Mouse (Mus musculus) forebrain, postnatal 0 days (tissue): ENCODE results near the gene Tango6. TPM values are rescaled to one million over a fixed set of nuclear protein-coding genes. Genes with fewer than 3 reads are reported as not detected.
"Not testable (repeated sequence)": the region's sequence is repeated elsewhere in the genome, so short reads cannot be mapped to it uniquely, and the experiment has no call there.

Experiments
- ATAC-seq: fragments of 200-750 bp; cut with Nextera tagmentation; 2 replicates; pipeline ENCODE4 v1.8.0; 2017; ENCODE audit warnings: mild to moderate bottlenecking, moderate library complexity
- DNase-seq: peaks from one replicate; pipeline ENCODE4 v3.0.0-alpha.2; 2015
- H3K27ac ChIP-seq: fragments of 300-500 bp; sonication (generic); 2 replicates; pipeline ENCODE4 v1.5.1; 2014; ENCODE audit warnings: low read depth, mild to moderate bottlenecking, antibody characterized with exemption, low read length, moderate library complexity, mixed read lengths
- H3K27me3 ChIP-seq: fragments of 300-500 bp; sonication (generic); 2 replicates; pipeline ENCODE4 v1.6.1; 2014; ENCODE audit warnings: mild to moderate bottlenecking, low read length, mixed read lengths; ENCODE audit not compliant: insufficient read depth
- H3K36me3 ChIP-seq: fragments of 300-500 bp; sonication (generic); 2 replicates; pipeline ENCODE4 v1.6.1; 2014; ENCODE audit warnings: mild to moderate bottlenecking, moderate library complexity; ENCODE audit not compliant: insufficient read depth
- H3K4me1 ChIP-seq: fragments of 300-500 bp; sonication (generic); 2 replicates; pipeline ENCODE4 v1.6.1; 2014; ENCODE audit warnings: antibody characterized with exemption; ENCODE audit not compliant: insufficient read depth
- H3K4me2 ChIP-seq: fragments of 300-500 bp; sonication (generic); 2 replicates; pipeline ENCODE4 v1.6.1; 2014; ENCODE audit warnings: low read depth, mild to moderate bottlenecking, moderate library complexity
- H3K4me3 ChIP-seq: fragments of 300-500 bp; sonication (generic); 2 replicates; pipeline ENCODE4 v1.5.1; 2014; ENCODE audit warnings: low read depth, low read length, mixed read lengths
- H3K9ac ChIP-seq: fragments of 300-500 bp; sonication (generic); 2 replicates; pipeline ENCODE4 v1.6.1; 2014; ENCODE audit warnings: mild to moderate bottlenecking
- H3K9me3 ChIP-seq: fragments of 300-500 bp; sonication (generic); 2 replicates; pipeline ENCODE4 v1.6.1; 2016; ENCODE audit warnings: low read length
- CTCF ChIP-seq: sonication (generic); IDR thresholded peaks from 2 replicates; pipeline ENCODE4 v1.5.1; 2016; ENCODE audit warnings: antibody characterized with exemption, control low read depth, low read depth
- WGBS: fragments of 180-500 bp; shearing (Covaris S2); extraction: QIAGEN DNeasy Blood & Tissue Kit; methylation state at CpG from one replicate; pipeline ENCODE4 v1.1.7; 2014; 5-methylcytosine and 5-hydroxymethylcytosine counted together
- polyA plus RNA-seq: library from polyadenylated mRNA; unstranded; fragments of >200 nt; fragmentation: Nextera tagmentation; extraction: Ambion mirVana; gene quantifications from 2 replicates; pipeline ENCODE4 v1.2.1, GENCODE M21; 2015
- total RNA-seq: library from RNA; depleted of rRNA; stranded (reverse); fragments of >200 nt; gene quantifications from 2 replicates; pipeline ENCODE4 v1.2.3, GENCODE M21; 2014

Tango6 gene
- total and polyA plus RNA-seq, 2 experiments from 2014 or later, result 3.8 to 7.5 TPM

- H3K4me2 ChIP-seq, result no peak overlapping the region
- H3K27me3 ChIP-seq, result no peaks in the 10 kb centered on the region
- H3K36me3 ChIP-seq, result no peaks in the 10 kb centered on the region
- no peak overlapping the region for H3K4me3 ChIP-seq
- no peak overlapping the region for H3K27ac ChIP-seq
- no peak overlapping the region for H3K9ac ChIP-seq
- DNase-seq (no peak), ATAC-seq (no peak)
- TF ChIP-seq CTCF, result no peak
- 55% methylated on average over 1 of the region's 1 CpGs for WGBS
- H3K4me1 ChIP-seq, result no peaks in the 10 kb centered on the region
- H3K9me3 ChIP-seq, result no peaks in the 10 kb centered on the region
These were observed 117.0 kb downstream of the Tango6 start for GRCm38 (mm10) chr8:106799821-106800220.

DNA sequence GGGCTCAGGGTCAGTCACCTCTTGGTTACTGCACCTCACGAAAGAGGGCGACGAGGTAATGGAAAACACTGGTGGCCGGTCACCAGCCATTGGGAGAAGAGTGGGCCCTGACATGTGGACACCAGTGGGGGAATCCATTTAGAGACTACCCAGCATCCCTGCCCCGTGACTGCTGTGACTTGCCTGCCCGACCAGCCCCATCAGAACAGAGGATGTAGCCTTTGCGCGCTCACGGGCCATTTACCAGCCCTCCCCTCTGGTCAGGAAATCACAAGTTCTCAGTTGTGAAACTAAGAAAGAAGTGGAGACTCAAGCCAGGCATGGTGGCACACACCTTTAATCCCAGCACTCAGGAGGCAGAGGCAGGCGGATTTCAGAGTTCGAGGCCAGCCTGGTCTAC, 118.4 kb downstream of the Tango6 start:
- no peaks in the 10 kb centered on the region for H3K27me3 ChIP-seq
- H3K4me3 ChIP-seq, result no peak overlapping the region
- WGBS, result 97% methylated on average over 11 of the region's 11 CpGs
- ATAC-seq, result no peak
- no peak overlapping the region for H3K4me2 ChIP-seq
- no peak overlapping the region for H3K27ac ChIP-seq
- no peak for TF ChIP-seq CTCF
- no peaks in the 10 kb centered on the region for H3K9me3 ChIP-seq
- H3K9ac ChIP-seq, result no peak overlapping the region
- no peaks in the 10 kb centered on the region for H3K36me3 ChIP-seq
- DNase-seq, result no peak
- no peaks in the 10 kb centered on the region for H3K4me1 ChIP-seq

- H3K4me3 ChIP-seq, H3K27me3 ChIP-seq, H3K4me2 ChIP-seq, DNase-seq, ATAC-seq, H3K27ac ChIP-seq, H3K36me3 ChIP-seq, H3K9ac ChIP-seq, H3K4me1 ChIP-seq, H3K9me3 ChIP-seq: not testable (repeated sequence)
- 85% methylated on average over 12 of the region's 12 CpGs for WGBS
These were observed 119.7 kb downstream of the Tango6 start for GRCm38 (mm10) chr8:106802384-106803137.

GRCm38 (mm10) chr8:106805859-106806258, 123.0 kb downstream of the Tango6 start:
- WGBS, result 97% methylated on average over 3 of the region's 3 CpGs
- Histone ChIP-seq H3K4me2 (no peak overlapping the region), H3K9ac (no peak overlapping the region), H3K4me3 (no peak overlapping the region), H3K27me3 (no peaks in the 10 kb centered on the region), H3K27ac (no peak overlapping the region), H3K4me1 (no peaks in the 10 kb centered on the region), H3K9me3 (no peaks in the 10 kb centered on the region), H3K36me3 (no peaks in the 10 kb centered on the region)
- no peak for DNase-seq
- no peak for ATAC-seq
- peak; percentile 33; the same call in 1 of the 2 replicates for TF ChIP-seq CTCF

GRCm38 (mm10) chr8:106807461-106807860, 124.6 kb downstream of the Tango6 start:
- Histone ChIP-seq H3K9me3 (no peaks in the 10 kb centered on the region), H3K36me3 (no peaks in the 10 kb centered on the region), H3K27me3 (no peaks in the 10 kb centered on the region), H3K4me3 (no peak overlapping the region), H3K27ac (no peak overlapping the region), H3K9ac (no peak overlapping the region), H3K4me1 (no peaks in the 10 kb centered on the region), H3K4me2 (no peak overlapping the region)
- DNase-seq (no peak), ATAC-seq (no peak)
- 93% methylated on average over 4 of the region's 4 CpGs for whole genome bisulfite sequencing
- no peak for TF ChIP-seq CTCF

- DNase-seq, result no peak
- no peaks in the 10 kb centered on the region for H3K36me3 ChIP-seq
- H3K27me3 ChIP-seq, result no peaks in the 10 kb centered on the region
- no peak overlapping the region for H3K4me3 ChIP-seq
- no peaks in the 10 kb centered on the region for H3K9me3 ChIP-seq
- no peaks in the 10 kb centered on the region for H3K4me1 ChIP-seq
- H3K9ac ChIP-seq, result no peak overlapping the region
- 59% methylated on average over 9 of the region's 9 CpGs for WGBS
- no peak for ATAC-seq
- H3K27ac ChIP-seq, result no peak overlapping the region
- no peak overlapping the region for H3K4me2 ChIP-seq
- no peak for TF ChIP-seq CTCF
These were observed 126.9 kb downstream of the Tango6 start for GRCm38 (mm10) chr8:106809726-106810125.

GRCm38 (mm10) chr8:106810406-106810805, 127.5 kb downstream of the Tango6 start:
- no peak for ATAC-seq
- H3K4me3 ChIP-seq, result no peak overlapping the region
- no peak overlapping the region for H3K4me2 ChIP-seq
- no peak for TF ChIP-seq CTCF
- H3K9me3 ChIP-seq, result no peaks in the 10 kb centered on the region
- 74% methylated on average over 7 of the region's 7 CpGs for WGBS
- no peak overlapping the region for H3K9ac ChIP-seq
- no peaks in the 10 kb centered on the region for H3K4me1 ChIP-seq
- no peak overlapping the region for H3K27ac ChIP-seq
- no peaks in the 10 kb centered on the region for H3K36me3 ChIP-seq
- no peak for DNase-seq
- no peaks in the 10 kb centered on the region for H3K27me3 ChIP-seq
